Mouse (Mus musculus) c-Kit-positive CD71-negative TER-119-negative erythroid progenitor cells, embryonic 14.5 days (primary cell): ENCODE measurements around the gene Il18.

Experiments used
- DNase-seq: peaks from one replicate; pipeline ENCODE4 v3.0.0-alpha.2; 2013; ENCODE audit warnings: low read depth

Il18 gene

GRCm38 (mm10) chr9:50554241-50555093 lies at the start of gene Il18:
TSS of gene Il18 (plus strand) at chr9:50554827.
- DNase-seq, result no peak

- DNase-seq, result no peak
These were observed 49.2 kb upstream of the Il18 start for GRCm38 (mm10) chr9:50505405-50505804.

- DNase-seq, result no peak
These were observed 47.1 kb upstream of the Il18 start for GRCm38 (mm10) chr9:50507570-50507969.

GRCm38 (mm10) chr9:50515462-50515861 lies 39.2 kb upstream of the Il18 start:
- DNase-seq, result no peak

GRCm38 (mm10) chr9:50518781-50519180 lies 35.8 kb upstream of the Il18 start:
- DNase-seq, result no peak

GRCm38 (mm10) chr9:50520748-50521147 lies 33.9 kb upstream of the Il18 start:
- DNase-seq, result no peak

- DNase-seq, result no peak
These were observed 33.1 kb upstream of the Il18 start for GRCm38 (mm10) chr9:50521562-50521961.

- DNase-seq, result no peak
These were observed 32.1 kb upstream of the Il18 start for GRCm38 (mm10) chr9:50522574-50522973.

- DNase-seq, result no peak
These were observed 29.7 kb upstream of the Il18 start for GRCm38 (mm10) chr9:50524936-50525335.

- DNase-seq, result no peak
These were observed 29.0 kb upstream of the Il18 start for GRCm38 (mm10) chr9:50525585-50525984.

GRCm38 (mm10) chr9:50527860-50528259 lies 26.8 kb upstream of the Il18 start:
- DNase-seq, result no peak

- DNase-seq, result peak; percentile 96
These were observed 26.2 kb upstream of the Il18 start, which contains the start of gene Pts for GRCm38 (mm10) chr9:50528293-50528892. TSS of gene Pts (minus strand) at chr9:50528724.

GRCm38 (mm10) chr9:50530890-50531289 lies 23.7 kb upstream of the Il18 start:
- DNase-seq, result no peak

- DNase-seq, result no peak
These were observed 21.3 kb upstream of the Il18 start for GRCm38 (mm10) chr9:50533328-50533727.

GRCm38 (mm10) chr9:50533791-50534190 lies 20.8 kb upstream of the Il18 start:
- DNase-seq, result no peak

GRCm38 (mm10) chr9:50535930-50536329 lies 18.7 kb upstream of the Il18 start:
- DNase-seq, result no peak

GRCm38 (mm10) chr9:50536603-50537135 lies 18.0 kb upstream of the Il18 start:
- no peak for DNase-seq

GRCm38 (mm10) chr9:50537295-50537694 lies 17.3 kb upstream of the Il18 start:
- DNase-seq, result no peak

- DNase-seq, result no peak
These were observed 14.5 kb upstream of the Il18 start for GRCm38 (mm10) chr9:50540170-50540569.

GRCm38 (mm10) chr9:50542401-50542800 lies 12.2 kb upstream of the Il18 start:
- DNase-seq, result no peak

GRCm38 (mm10) chr9:50547859-50548478 lies 6.7 kb upstream of the Il18 start:
- DNase-seq, result no peak

- DNase-seq, result no peak
These were observed 5.7 kb upstream of the Il18 start for GRCm38 (mm10) chr9:50548936-50549335.

- no peak for DNase-seq
These were observed 2.4 kb upstream of the Il18 start for GRCm38 (mm10) chr9:50552206-50552605.
